Mouse (Mus musculus) mammary gland, adult 2 months (tissue): ENCODE measurements around the gene Pgam2. TPM values are rescaled to one million over a fixed set of nuclear protein-coding genes. Genes with fewer than 3 reads are reported as not detected.

Source experiments
- polyA plus RNA-seq: library from polyadenylated mRNA; depleted of rRNA; stranded (reverse); fragments of >200 nt; gene quantifications from 2 replicates; pipeline ENCODE4 v1.2.3, GENCODE M21; 2012; ENCODE audit warnings: low replicate concordance; rRNA removed

Gene Pgam2
- polyA plus RNA-seq, result 0.96 and 522 TPM in 2 replicates

GRCm38 (mm10) chr11:5803551-5803981 is at the start of gene Pgam2:
Pgam2 (minus strand) TSS chr11:5803733.

GRCm38 (mm10) chr11:5837251-5838246 is 34.0 kb upstream of the Pgam2 start, which contains the start of gene Polm:
Polm (minus strand) TSS chr11:5838016.

GRCm38 (mm10) chr11:5788056-5789014 is 15.2 kb downstream of the Pgam2 start, which contains the start of gene Dbnl:
Dbnl (plus strand) TSS chr11:5788488.

GRCm38 (mm10) chr11:5761820-5762632 is 41.5 kb downstream of the Pgam2 start, which contains the start of gene Urgcp:
Urgcp (minus strand) TSS chr11:5762376.

Other genes starting within 250 kb of the Pgam2 start
- not detected in 2 replicates for gene Ankrd36, start 234.0 kb downstream of the Pgam2 start, polyA plus RNA-seq
- gene Mrps24, start 88.1 kb downstream of the Pgam2 start, polyA plus RNA-seq, result 126 and 279 TPM in 2 replicates
- gene Urgcp, start 41.4 kb downstream of the Pgam2 start, polyA plus RNA-seq, result 26.4 and 26.7 TPM in 2 replicates
- 70.4 and 81.9 TPM in 2 replicates for gene Dbnl, start 15.2 kb downstream of the Pgam2 start, polyA plus RNA-seq
- 41.3 and 55.8 TPM in 2 replicates for gene Polm, start 34.3 kb upstream of the Pgam2 start, polyA plus RNA-seq
- gene Aebp1, start 58.2 kb upstream of the Pgam2 start, polyA plus RNA-seq, result 229 and 247 TPM in 2 replicates
- 90.6 and 184 TPM in 2 replicates for gene Pold2, start 74.6 kb upstream of the Pgam2 start, polyA plus RNA-seq
- not detected in 2 replicates for gene Myl7, start 95.0 kb upstream of the Pgam2 start, polyA plus RNA-seq
- gene Gck, start 146.3 kb upstream of the Pgam2 start, polyA plus RNA-seq, result 0.44 and 0.52 TPM in 2 replicates
- gene Ykt6, start 152.0 kb upstream of the Pgam2 start, polyA plus RNA-seq, result 46.1 and 72.5 TPM in 2 replicates